Mouse (Mus musculus): ENCODE data around the gene Ppat. TPM values are rescaled to one million over a fixed set of nuclear protein-coding genes. Genes with fewer than 3 reads are reported as not detected.
A peak's percentile ranks its signal among the peaks of the same experiment; 100 is the strongest.

Ppat gene
- polyA plus RNA-seq, 1 experiment from 2014 or later: 63.7 TPM

DNA sequence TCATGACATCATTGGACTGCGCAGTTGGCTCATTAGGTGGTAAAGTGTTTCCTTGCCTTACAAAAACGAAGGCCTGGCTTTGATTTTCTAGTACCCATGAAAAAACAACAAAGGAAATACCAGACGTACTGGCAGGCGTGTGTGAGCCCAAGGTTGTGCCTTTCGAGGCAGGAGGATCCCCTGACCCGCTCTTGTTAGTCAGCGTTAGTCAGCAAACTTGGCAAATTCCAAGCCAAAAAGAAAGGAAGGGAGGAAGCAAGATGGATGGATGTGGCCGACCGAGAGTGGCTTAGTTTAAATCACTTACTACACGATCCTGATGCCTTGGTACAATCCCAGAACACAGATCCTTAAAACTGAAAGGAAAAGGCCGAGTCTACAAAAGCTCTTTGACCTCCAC is 11.2 kb upstream of the Ppat start:
- Histone ChIP-seq H3K27ac (no peak overlapping the region), H3K4me3 (no peak overlapping the region), H3K36me3 (replicated peaks) (peaks cover 99% of the 10 kb centered on the region), H3K9me3 (no peaks in the 10 kb centered on the region), H3K27me3 (ENCODE audit: poor library complexity, severe bottlenecking) (no peaks in the 10 kb centered on the region), H3K4me1 (no peaks in the 10 kb centered on the region)
- WGBS: 82% methylated on average over 11 of the region's 11 CpGs
- DNase-seq (ENCODE audit: extremely low spot score, low spot score): no peak

DNA sequence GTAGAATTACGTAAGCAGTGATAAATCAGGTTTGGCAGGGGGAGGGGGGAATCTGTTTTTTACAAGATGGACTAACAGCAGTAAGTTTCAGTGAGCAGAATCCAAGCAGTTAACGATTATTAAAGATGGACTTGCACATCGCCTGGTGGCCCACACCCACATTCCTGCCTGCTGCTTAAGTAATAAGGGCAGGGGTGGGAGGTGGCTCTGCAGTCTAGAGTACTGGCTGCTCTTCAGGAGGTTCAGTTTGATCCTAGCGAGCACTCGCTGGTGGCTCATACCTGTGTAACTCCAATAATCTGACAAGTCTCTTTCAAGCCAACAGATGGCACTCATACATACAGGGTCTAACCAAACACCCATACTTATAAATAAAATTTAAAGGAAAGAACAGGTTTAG is 8.2 kb upstream of the Ppat start:
- H3K27ac ChIP-seq: no peak overlapping the region
- 92% methylated on average over 5 of the region's 5 CpGs for WGBS
- no peaks in the 10 kb centered on the region for H3K27me3 ChIP-seq (ENCODE audit: poor library complexity, severe bottlenecking)
- H3K9me3 ChIP-seq: no peaks in the 10 kb centered on the region
- H3K4me3 ChIP-seq: no peak overlapping the region
- peaks cover 99% of the 10 kb centered on the region for H3K36me3 ChIP-seq (replicated peaks)
- H3K4me1 ChIP-seq: peaks cover 4% of the 10 kb centered on the region; the same call in 1 of the 2 replicates
- DNase-seq (ENCODE audit: extremely low spot score, low spot score): no peak

DNA sequence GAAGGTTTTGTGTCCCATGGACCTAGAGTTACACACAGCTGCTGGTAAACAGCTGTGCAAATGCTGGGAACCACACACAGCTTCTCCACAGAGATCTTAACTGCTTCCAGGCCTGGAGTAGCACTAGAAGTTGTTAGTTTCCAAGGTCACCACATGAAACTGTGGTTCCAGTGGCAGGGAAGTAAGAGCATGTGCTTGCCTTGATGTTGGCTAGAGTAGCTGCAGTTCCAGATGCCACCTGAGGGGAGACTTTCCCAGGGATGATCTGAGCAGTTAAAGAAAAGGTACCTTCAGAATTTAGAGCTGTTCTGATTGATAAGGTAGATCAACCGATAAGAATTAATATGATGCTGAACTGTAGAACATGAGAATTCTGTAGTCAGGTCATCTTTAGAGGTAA is 6.6 kb upstream of the Ppat start:
- Histone ChIP-seq H3K9me3 (no peaks in the 10 kb centered on the region), H3K4me3 (no peak overlapping the region), H3K4me1 (peaks cover 20% of the 10 kb centered on the region), H3K27me3 (ENCODE audit: poor library complexity, severe bottlenecking) (no peaks in the 10 kb centered on the region), H3K36me3 (replicated peaks) (peaks cover 96% of the 10 kb centered on the region), H3K27ac (no peak overlapping the region)
- WGBS: 100% methylated on average over 1 of the region's 1 CpGs
- DNase-seq (ENCODE audit: extremely low spot score, low spot score): no peak

DNA sequence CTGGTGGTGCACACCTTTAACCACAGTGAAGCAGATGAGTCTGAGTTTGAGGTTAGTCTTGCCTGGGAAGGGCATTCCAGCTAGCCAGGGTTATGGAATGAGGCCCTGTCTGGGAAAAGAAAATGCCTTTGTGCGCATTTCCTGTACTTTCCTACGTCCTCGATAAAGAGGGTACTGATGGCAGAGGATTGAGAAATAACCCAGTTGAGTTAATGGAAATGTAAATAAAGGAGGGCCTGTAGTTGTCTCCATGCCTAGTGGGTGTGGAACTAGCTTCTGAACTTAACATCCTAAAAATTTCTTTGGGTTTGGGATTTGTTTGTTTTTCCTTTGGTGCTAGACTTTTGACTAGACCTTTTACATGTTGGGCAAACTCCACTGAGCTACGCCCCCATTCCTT is 4.1 kb upstream of the Ppat start:
- Histone ChIP-seq H3K27me3 (ENCODE audit: poor library complexity, severe bottlenecking) (no peaks in the 10 kb centered on the region), H3K36me3 (replicated peaks) (peaks cover 72% of the 10 kb centered on the region), H3K4me1 (peaks cover 30% of the 10 kb centered on the region), H3K4me3 (no peak overlapping the region), H3K27ac (no peak overlapping the region), H3K9me3 (no peaks in the 10 kb centered on the region)
- DNase-seq (ENCODE audit: extremely low spot score, low spot score): no peak
- WGBS: 89% methylated on average over 4 of the region's 4 CpGs

DNA sequence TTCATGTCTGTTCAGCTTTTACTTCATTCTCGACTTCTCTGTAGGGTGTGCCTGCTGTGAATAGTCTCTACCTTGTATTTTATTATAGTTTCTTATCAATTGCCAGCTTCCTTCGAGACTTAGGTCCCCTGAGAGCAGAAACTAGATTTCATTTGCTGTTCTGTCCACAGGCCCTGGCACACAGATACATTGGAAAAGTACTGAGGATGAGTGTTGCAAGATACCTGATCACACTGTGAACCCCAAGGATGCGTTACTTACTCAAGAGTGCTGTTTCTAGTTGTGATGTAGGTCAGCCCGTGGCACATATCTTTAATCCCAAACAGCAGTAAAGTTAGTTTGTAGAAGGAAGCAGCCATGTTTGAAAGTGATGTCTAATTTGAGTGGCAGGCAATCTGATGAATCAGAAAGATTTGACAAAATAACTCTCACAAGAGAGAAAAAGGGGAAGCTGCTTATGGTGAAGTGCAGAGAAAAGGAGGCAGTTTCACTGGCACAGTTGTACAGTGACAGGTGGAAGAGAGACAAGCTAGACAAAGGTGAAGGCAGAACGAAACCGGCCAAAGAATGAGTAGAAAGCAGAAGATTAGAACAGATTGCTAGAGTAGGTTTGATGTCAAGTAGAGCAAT is 3.0 kb upstream of the Ppat start:
- Histone ChIP-seq H3K36me3 (replicated peaks) (peaks cover 62% of the 10 kb centered on the region), H3K27me3 (ENCODE audit: poor library complexity, severe bottlenecking) (no peaks in the 10 kb centered on the region), H3K9me3 (no peaks in the 10 kb centered on the region), H3K4me3 (0 out of 2 replicates have a peak overlapping the region, but pooled peaks have one; percentile 80), H3K4me1 (peaks cover 39% of the 10 kb centered on the region), H3K27ac (no peak overlapping the region)
- no peak for DNase-seq (ENCODE audit: extremely low spot score, low spot score)
- WGBS: 86% methylated on average over 6 of the region's 6 CpGs

DNA sequence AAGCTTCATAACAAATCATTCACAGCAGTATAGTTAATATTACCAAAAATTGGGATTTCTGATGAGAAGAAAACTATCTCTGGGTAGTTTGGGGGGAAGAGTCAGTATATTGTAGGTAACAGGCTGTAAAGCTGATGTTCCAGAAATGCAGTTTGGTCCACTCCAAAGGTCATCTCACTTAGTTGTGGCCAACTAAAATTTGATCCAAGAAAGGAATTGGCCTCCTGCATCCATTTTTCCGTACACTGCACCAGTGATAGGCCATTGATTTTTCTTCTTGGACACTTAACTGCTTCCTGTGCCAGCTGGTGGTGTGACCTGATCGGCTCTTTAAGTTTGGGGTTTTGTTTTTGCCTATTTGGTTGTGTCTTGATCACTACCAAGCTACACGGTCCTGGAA is 2.4 kb upstream of the Ppat start:
- Histone ChIP-seq H3K27ac (no peak overlapping the region), H3K9me3 (no peaks in the 10 kb centered on the region), H3K27me3 (ENCODE audit: poor library complexity, severe bottlenecking) (no peaks in the 10 kb centered on the region), H3K4me1 (peaks cover 45% of the 10 kb centered on the region), H3K36me3 (replicated peaks) (peaks cover 62% of the 10 kb centered on the region), H3K4me3 (0 out of 2 replicates have a peak overlapping the region, but pooled peaks have one; percentile 80)
- no peak for DNase-seq (ENCODE audit: extremely low spot score, low spot score)
- WGBS: 81% methylated on average over 3 of the region's 3 CpGs

DNA sequence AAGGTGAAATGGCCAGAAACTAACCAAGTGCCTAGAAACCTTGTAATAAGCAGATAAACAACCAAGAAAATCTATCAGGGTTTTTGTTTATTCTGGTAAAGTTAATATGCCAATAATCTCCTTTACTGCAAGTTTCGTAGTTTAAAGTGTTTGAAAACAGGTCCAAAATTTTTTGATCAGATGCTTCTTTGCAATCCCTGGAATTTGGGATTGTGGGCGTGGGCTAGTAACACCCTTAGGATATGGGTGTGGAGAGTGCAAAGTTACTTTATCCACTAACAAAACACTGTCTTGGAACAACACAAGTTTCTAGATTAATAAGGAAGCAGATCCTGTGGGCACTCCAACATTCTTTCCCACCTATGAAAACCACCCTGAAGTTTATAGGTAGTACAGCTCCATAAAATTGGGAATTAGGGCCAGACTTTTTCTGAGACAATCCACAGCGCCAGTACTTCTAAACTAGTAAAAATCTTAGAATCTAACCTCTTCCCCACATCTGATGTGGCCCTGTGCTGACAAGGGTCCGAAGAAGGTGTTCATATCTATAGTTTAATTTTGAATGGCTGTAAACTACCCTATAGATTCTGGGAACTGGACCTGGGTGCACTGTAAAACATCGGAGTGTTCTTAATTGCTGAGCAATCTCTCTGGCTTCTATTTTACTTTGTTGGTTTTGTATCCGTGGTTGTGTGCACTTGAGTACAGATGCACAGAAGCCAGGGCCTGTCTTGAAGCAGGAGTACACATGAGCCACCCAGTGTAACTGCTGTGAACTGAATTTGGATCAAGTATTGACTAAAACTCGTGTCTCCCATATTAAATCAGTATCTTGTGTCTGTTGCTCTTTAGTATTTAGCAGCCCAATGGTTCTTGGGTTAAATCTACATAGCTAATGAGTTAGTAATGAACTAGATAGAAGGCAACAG is 998 bp upstream of the Ppat start:
- Histone ChIP-seq H3K36me3 (replicated peaks) (peaks cover 62% of the 10 kb centered on the region), H3K9me3 (no peaks in the 10 kb centered on the region), H3K4me3 (peak overlapping the region; percentile 80), H3K27me3 (ENCODE audit: poor library complexity, severe bottlenecking) (no peaks in the 10 kb centered on the region), H3K27ac (peak overlapping the region; percentile 96), H3K4me1 (peaks cover 52% of the 10 kb centered on the region)
- DNase-seq (ENCODE audit: extremely low spot score, low spot score): no peak
- WGBS: 23% methylated on average over 7 of the region's 7 CpGs

DNA sequence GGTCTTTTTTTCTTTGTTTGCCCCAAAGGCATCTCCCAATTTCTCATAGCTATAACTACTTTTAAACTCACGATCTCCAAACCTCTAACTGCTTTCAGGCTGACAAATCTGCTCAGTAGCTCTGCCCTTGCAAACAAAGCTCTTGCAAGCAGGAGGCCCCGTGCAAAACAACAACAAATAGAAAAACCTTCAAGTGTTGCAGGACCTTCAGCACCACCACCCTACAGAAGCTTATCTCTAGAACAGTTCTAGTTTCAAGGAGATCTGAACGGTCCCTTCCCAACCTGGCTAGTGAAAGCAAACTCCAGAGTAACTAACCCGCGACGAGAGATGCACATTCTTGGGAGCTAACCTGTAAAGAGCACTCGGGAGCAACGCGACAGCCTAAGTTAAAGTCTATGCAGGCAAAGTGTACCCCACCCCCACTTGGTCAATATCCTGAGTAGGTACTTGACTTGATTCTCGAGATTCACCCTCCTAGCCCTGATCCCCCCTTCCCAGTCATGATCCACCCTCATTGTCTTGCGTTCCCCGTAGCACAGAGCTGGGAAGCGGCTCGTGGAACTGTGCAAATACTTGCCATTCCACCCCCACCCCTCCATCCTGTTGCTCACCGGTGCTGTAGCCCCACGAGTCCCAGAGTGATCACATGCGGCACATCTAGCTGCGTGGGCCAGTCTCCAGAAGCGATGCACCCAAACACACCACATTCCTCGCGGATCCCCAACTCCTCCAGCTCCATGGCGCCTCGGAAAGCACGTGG is 854 bp downstream of the Ppat start:
- peaks cover 59% of the 10 kb centered on the region for H3K4me1 ChIP-seq
- DNase-seq (ENCODE audit: extremely low spot score, low spot score): no peak
- peaks cover 59% of the 10 kb centered on the region for H3K36me3 ChIP-seq (replicated peaks)
- no peaks in the 10 kb centered on the region for H3K9me3 ChIP-seq
- WGBS: under 1% methylated on average over 24 of the region's 24 CpGs
- peak overlapping the region; percentile 80 for H3K4me3 ChIP-seq
- H3K27me3 ChIP-seq (ENCODE audit: poor library complexity, severe bottlenecking): no peaks in the 10 kb centered on the region
- H3K27ac ChIP-seq: peak overlapping the region; percentile 96

DNA sequence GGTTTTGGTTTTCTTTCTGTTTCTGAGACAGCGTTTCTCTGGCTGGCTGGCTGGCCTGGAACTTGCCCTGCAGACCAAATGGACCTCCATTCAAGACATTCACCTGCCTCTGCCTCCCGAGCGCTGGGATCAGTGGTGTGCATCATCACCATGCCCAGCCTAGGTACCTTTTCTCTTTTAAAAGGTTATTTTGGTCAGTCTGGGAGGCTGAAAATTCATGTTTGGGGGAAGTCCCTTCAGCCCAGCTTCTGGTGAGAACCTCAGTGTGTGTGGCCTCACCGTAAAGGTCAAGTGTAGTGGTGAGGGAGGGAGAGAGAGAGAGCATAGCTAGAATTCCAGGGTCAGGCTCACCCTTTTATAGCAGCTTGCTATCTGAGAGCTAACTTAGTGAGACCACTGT is 3.6 kb downstream of the Ppat start:
- DNase-seq (ENCODE audit: extremely low spot score, low spot score): no peak
- H3K4me1 ChIP-seq: peaks cover 37% of the 10 kb centered on the region
- H3K27ac ChIP-seq: no peak overlapping the region
- H3K27me3 ChIP-seq (ENCODE audit: poor library complexity, severe bottlenecking): no peaks in the 10 kb centered on the region
- no peaks in the 10 kb centered on the region for H3K9me3 ChIP-seq
- 98% methylated on average over 4 of the region's 4 CpGs for WGBS
- H3K36me3 ChIP-seq (replicated peaks): peaks cover 55% of the 10 kb centered on the region
- H3K4me3 ChIP-seq: no peak overlapping the region

DNA sequence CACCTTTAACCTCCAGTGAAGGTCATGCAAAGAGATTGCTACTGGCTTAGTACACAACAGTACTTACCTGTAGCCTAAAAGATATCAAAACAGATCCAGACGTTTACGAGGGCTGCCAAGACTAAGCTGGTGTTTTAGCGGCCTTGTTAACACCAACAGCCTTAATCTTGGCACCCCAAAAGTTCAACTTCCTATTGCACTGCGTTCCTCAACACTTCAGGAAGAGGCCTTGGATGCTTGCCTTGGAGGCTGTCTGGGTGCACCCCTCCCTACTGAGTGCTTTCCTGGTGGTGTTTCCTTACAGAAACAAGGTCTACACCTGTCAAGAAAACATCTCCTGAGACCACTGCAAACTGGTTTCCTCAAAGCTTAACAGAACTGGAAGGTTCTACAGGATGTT is 4.2 kb downstream of the Ppat start:
- no peak overlapping the region for H3K27ac ChIP-seq
- H3K9me3 ChIP-seq: no peaks in the 10 kb centered on the region
- peaks cover 61% of the 10 kb centered on the region for H3K36me3 ChIP-seq (replicated peaks)
- WGBS: 92% methylated on average over 4 of the region's 4 CpGs
- no peak overlapping the region for H3K4me3 ChIP-seq
- H3K4me1 ChIP-seq: peaks cover 32% of the 10 kb centered on the region
- DNase-seq (ENCODE audit: extremely low spot score, low spot score): no peak
- no peaks in the 10 kb centered on the region for H3K27me3 ChIP-seq (ENCODE audit: poor library complexity, severe bottlenecking)

DNA sequence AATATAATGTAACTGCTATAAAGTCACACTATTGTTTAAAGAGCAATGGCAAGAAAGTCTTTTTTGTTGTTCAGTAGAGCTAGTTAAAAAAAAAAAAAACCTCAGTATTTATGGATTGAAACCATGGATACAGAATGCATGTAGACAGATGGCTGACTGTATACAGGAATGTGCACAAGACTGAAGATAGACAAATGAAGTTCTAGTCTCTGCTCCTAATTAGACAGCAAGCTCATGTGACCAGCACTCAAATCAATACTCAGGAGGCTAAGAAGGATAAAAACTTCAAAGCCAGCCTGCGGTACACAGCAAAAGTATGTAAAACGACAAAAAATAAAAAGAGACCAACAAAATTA is 5.7 kb downstream of the Ppat start:
- no peak overlapping the region for H3K4me3 ChIP-seq
- peaks cover 76% of the 10 kb centered on the region for H3K36me3 ChIP-seq (replicated peaks)
- H3K27me3 ChIP-seq (ENCODE audit: poor library complexity, severe bottlenecking): no peaks in the 10 kb centered on the region
- 92% methylated on average over 2 of the region's 2 CpGs for WGBS
- no peak for DNase-seq (ENCODE audit: extremely low spot score, low spot score)
- peaks cover 29% of the 10 kb centered on the region for H3K4me1 ChIP-seq
- no peak overlapping the region for H3K27ac ChIP-seq
- peaks cover 5% of the 10 kb centered on the region; the same call in 1 of the 2 replicates for H3K9me3 ChIP-seq

DNA sequence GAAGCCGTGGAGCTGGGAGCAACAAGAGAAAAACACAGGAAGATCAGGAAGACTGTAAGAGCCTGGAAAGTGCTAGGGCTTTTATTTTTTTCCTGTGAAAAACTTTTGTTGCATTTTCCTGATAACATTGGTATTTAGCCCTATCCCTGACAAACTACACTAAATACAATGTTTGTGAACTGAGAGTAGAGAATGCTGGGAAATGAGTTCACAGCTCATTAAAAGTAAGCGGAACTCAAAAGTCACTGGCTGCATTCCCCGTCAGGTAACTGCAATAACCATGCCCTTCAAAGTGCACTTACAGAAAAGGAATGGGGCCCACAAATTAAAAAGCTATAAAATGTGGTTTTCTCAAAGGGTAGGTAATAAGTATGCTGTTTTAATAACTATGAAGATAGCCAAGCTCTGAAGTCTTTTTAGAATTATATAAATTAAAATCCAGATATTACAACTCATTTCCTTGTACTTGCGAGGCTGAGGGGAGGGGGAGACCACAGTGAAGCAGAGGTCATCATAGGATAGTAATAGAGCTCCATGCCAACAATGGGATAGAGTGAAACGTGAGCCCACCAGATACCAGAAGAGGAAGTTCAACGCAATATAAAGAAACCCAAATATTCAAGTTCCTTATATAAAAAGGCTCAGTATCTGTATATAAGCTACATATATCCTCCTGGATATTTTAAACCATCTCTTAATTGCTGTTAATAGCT is 6.3 kb downstream of the Ppat start:
- WGBS: 86% methylated on average over 6 of the region's 6 CpGs
- Histone ChIP-seq H3K36me3 (replicated peaks) (peaks cover 81% of the 10 kb centered on the region), H3K27me3 (ENCODE audit: poor library complexity, severe bottlenecking) (no peaks in the 10 kb centered on the region), H3K9me3 (peaks cover 11% of the 10 kb centered on the region; the same call in 1 of the 2 replicates), H3K27ac (no peak overlapping the region), H3K4me1 (peaks cover 27% of the 10 kb centered on the region), H3K4me3 (no peak overlapping the region)
- no peak for DNase-seq (ENCODE audit: extremely low spot score, low spot score)

Data from forebrain, embryonic 10.5 days (tissue).